Mouse (Mus musculus) stomach, postnatal 0 days (tissue): ENCODE results near the gene Auts2.

Experiments used
- CTCF ChIP-seq: IDR thresholded peaks from 2 replicates; pipeline ENCODE4 v1.5.1; 2016; ENCODE audit warnings: antibody characterized with exemption, low read depth, mild to moderate bottlenecking, moderate library complexity
- EP300 ChIP-seq: optimal IDR thresholded peaks from 2 replicates; pipeline ENCODE3; 2016; ENCODE audit warnings: antibody characterized with exemption

GRCm38 (mm10) chr5:131798373-131798772, 744.8 kb downstream of the Auts2 start:
- TF ChIP-seq EP300 (no peak), CTCF (no peak)
